Mouse (Mus musculus): ENCODE data around the gene Hist1h4b.
"Not testable (repeated sequence)": the region's sequence is repeated elsewhere in the genome, so short reads cannot be mapped to it uniquely, and the experiment has no call there.

GRCm38 (mm10) chr13:23750839-23751477 is 5.9 kb upstream of the Hist1h4b start, which contains the start of gene Hist1h2ab:
- peak; percentile 81 for TF ChIP-seq POLR2A (IDR thresholded peaks at IDR 0.05; ENCODE audit: insufficient read length, low read depth)
- TF ChIP-seq MAX (IDR thresholded peaks at IDR 0.05; ENCODE audit: low read depth) = not testable (repeated sequence)

Data from myocyte (in vitro differentiated cells).